Mouse (Mus musculus) embryonic facial prominence, embryonic 12.5 days (tissue): ENCODE results near the gene Plb1. TPM values are rescaled to one million over a fixed set of nuclear protein-coding genes. Genes with fewer than 3 reads are reported as not detected.

Experiments
- ATAC-seq: fragments of 200-750 bp; cut with Nextera tagmentation; 2 replicates; pipeline ENCODE4 v1.8.0; 2017; ENCODE audit not compliant: insufficient number of reproducible peaks, insufficient read depth, low FRiP score, low TSS enrichment
- H3K27ac ChIP-seq: fragments of 300-500 bp; sonication (generic); 2 replicates; pipeline ENCODE4 v1.5.1; 2016; ENCODE audit warnings: mild to moderate bottlenecking
- H3K27me3 ChIP-seq: fragments of 300-500 bp; sonication (generic); 2 replicates; pipeline ENCODE4 v1.6.1; 2016; ENCODE audit warnings: mild to moderate bottlenecking, moderate library complexity
- H3K36me3 ChIP-seq: fragments of 300-500 bp; sonication (generic); 2 replicates; pipeline ENCODE4 v1.6.1; 2016; ENCODE audit warnings: mild to moderate bottlenecking
- H3K4me1 ChIP-seq: fragments of 300-500 bp; sonication (generic); 2 replicates; pipeline ENCODE4 v1.6.1; 2016
- H3K4me2 ChIP-seq: fragments of 300-500 bp; sonication (generic); replicated peaks from 2 replicates; pipeline ENCODE4 v1.6.1; 2016; ENCODE audit warnings: mild to moderate bottlenecking, moderate library complexity
- H3K4me3 ChIP-seq: fragments of 300-500 bp; sonication (generic); 2 replicates; pipeline ENCODE4 v1.5.1; 2016; ENCODE audit warnings: mild to moderate bottlenecking
- H3K9ac ChIP-seq: fragments of 300-500 bp; sonication (generic); 2 replicates; pipeline ENCODE4 v1.6.1; 2016; ENCODE audit warnings: mild to moderate bottlenecking, moderate library complexity
- H3K9me3 ChIP-seq: fragments of 300-500 bp; sonication (generic); 2 replicates; pipeline ENCODE4 v1.6.1; 2016; ENCODE audit warnings: mild to moderate bottlenecking, moderate library complexity
- WGBS: fragments of 180-500 bp; shearing (Covaris S2); methylation state at CpG from one replicate; pipeline ENCODE4 v1.1.7; 2016; 5-methylcytosine and 5-hydroxymethylcytosine counted together
- polyA plus RNA-seq: library from polyadenylated mRNA; unstranded; fragments of >200 nt; fragmentation: Nextera tagmentation; extraction: Ambion mirVana; gene quantifications from 2 replicates; pipeline ENCODE4 v1.2.1, GENCODE M21; 2016

Plb1 gene
- polyA plus RNA-seq, 1 experiment from 2014 or later = 0.22 TPM

DNA sequence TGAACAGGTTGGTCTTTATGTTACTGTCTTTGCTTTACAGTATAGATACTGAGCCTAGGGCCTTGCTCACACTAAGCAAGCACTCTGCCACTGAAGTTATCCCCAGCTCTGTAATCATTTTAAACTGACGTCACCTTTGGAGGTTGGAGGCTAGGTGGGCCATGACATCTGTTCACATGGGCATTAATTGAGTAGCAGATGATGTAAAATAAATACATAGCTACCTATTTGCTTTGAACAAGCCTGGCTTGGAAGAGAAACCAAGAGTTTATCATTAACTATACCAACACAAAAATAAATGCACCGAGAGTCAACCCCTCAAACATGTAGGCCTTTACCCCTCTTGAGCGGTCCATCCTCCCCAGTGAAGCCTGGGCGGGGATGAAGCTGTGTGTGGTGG is 76.1 kb downstream of the Plb1 start:
- Histone ChIP-seq H3K27me3 (no peaks in the 10 kb centered on the region), H3K9ac (no peak overlapping the region), H3K9me3 (no peaks in the 10 kb centered on the region), H3K4me2 (no peak overlapping the region), H3K27ac (no peak overlapping the region), H3K4me3 (no peak overlapping the region), H3K4me1 (0 out of 2 replicates have a peak, but pooled peaks cover 3% of the 10 kb centered on the region), H3K36me3 (no peaks in the 10 kb centered on the region)
- no peak for ATAC-seq
- WGBS = 86% methylated on average over 4 of the region's 4 CpGs

DNA sequence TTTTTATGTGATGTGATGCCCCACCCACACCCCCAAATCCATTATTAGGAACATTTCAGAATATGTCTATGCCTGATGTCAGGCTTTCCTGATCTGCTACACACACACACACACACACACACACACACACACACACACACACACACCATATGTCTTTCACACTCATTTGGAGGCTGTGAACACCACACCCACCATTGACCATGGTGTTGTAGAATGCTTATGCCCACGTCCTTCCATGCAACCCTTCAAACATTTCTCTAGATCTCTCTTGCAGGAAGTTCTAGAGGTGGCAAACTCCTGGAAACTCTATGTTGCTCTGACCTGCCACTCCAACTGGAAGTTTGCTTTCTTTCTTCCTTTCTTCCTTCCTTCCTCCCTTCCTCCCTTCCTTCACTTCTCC is 77.2 kb downstream of the Plb1 start:
- Histone ChIP-seq H3K27me3 (no peaks in the 10 kb centered on the region), H3K4me3 (no peak overlapping the region), H3K36me3 (no peaks in the 10 kb centered on the region), H3K4me2 (no peak overlapping the region), H3K27ac (no peak overlapping the region), H3K4me1 (0 out of 2 replicates have a peak, but pooled peaks cover 3% of the 10 kb centered on the region), H3K9ac (no peak overlapping the region), H3K9me3 (no peaks in the 10 kb centered on the region)
- WGBS = 78% methylated on average over 1 of the region's 1 CpGs
- no peak for ATAC-seq

DNA sequence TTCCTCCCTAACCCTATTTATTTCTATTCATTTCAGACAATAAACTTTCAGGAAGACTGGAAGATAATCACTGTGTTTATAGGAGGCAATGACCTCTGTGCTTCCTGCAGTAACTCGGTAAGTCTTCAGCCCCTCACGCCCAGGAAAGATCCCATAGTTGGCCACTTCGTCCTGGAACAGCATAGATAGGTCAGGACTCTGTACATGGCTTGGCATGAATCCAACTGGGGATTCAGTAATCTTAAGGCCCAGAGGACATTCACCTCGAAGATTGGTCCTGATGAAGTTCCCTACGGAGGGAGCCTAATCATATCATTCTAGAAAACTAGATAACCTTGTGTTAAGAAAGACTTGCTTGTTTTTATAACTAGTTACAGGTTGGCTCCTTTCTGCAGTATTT is 78.3 kb downstream of the Plb1 start:
- Histone ChIP-seq H3K9me3 (no peaks in the 10 kb centered on the region), H3K27me3 (no peaks in the 10 kb centered on the region), H3K4me2 (no peak overlapping the region), H3K9ac (no peak overlapping the region), H3K36me3 (no peaks in the 10 kb centered on the region), H3K4me1 (0 out of 2 replicates have a peak, but pooled peaks cover 3% of the 10 kb centered on the region), H3K27ac (no peak overlapping the region), H3K4me3 (no peak overlapping the region)
- no peak for ATAC-seq
- WGBS = 83% methylated on average over 5 of the region's 5 CpGs

DNA sequence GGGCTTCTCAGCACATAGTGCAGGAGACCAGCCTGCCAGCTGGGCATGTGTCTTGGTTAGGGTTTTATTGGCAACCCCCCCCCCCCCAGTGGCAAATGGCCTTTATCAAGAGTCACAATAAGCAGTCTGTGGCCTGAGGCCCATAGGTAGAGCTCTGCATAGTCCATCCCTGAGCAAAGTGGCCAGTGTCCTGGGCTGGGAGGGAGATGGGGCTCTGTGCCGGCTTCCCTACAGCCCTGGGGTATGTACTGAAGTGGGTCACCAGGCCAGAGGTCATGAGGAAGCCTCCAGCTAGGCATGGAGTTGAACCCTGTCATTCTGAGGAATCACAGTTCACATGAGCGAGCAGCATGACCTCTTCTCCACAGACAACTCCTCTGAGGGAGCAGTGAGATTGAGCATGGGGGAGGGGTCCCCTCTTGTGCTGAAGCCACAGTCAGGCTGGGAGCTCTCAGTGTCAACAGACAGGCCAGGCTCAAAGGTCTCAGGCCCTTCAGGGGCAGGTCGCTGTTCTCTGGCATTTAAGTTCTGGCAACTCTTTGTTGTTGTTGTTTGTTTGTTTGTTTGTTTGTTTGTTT is 79.2 kb downstream of the Plb1 start:
- H3K27me3 ChIP-seq = no peaks in the 10 kb centered on the region
- ATAC-seq = peak; percentile 52; the same call in 1 of the 2 replicates
- H3K36me3 ChIP-seq = no peaks in the 10 kb centered on the region
- no peak overlapping the region for H3K4me2 ChIP-seq
- 0 out of 2 replicates have a peak, but pooled peaks cover 3% of the 10 kb centered on the region for H3K4me1 ChIP-seq
- no peak overlapping the region for H3K4me3 ChIP-seq
- H3K9ac ChIP-seq = no peak overlapping the region
- H3K27ac ChIP-seq = no peak overlapping the region
- no peaks in the 10 kb centered on the region for H3K9me3 ChIP-seq
- 54% methylated on average over 3 of the region's 3 CpGs for WGBS

DNA sequence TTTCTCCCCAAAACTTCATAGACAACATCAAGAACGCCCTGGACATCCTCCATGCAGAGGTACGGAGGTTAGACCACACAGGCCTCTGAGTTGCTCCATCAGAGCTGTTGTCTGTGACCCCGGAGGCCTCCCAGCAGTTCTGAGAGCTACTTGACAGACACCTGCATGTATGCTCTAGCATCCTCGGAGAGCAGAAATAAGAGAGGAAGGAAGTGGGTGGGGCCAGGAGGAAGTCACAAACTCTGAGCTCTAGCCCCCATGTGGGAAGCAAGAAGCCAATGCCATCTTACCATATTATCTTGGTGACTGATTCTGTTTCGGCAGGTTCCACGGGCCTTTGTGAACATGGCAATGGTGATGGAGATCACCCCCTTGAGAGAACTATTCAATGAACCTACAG is 81.2 kb downstream of the Plb1 start:
- no peaks in the 10 kb centered on the region for H3K36me3 ChIP-seq
- ATAC-seq = no peak
- no peaks in the 10 kb centered on the region for H3K4me1 ChIP-seq
- H3K27ac ChIP-seq = no peak overlapping the region
- H3K4me3 ChIP-seq = no peak overlapping the region
- WGBS = 77% methylated on average over 6 of the region's 6 CpGs
- no peak overlapping the region for H3K4me2 ChIP-seq
- no peaks in the 10 kb centered on the region for H3K9me3 ChIP-seq
- H3K27me3 ChIP-seq = no peaks in the 10 kb centered on the region
- no peak overlapping the region for H3K9ac ChIP-seq

DNA sequence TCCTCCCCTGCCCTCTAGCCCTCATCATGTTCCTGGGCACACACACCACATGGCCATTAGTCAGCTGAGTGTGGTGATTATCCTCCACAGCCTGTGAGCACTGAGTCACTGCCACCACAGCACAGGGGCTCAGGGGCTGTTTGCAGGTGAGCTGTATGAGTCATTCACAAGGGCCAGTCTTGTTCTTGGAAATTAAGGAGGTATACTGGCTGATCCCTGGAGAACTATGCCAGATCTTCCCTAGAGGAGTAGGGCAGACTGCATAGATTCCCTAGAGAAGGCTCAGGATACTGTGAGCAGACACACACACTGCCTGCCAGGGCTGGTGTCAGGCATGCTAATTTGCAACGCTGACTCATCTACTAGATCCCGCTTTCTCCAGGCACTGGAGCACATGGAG is 82.2 kb downstream of the Plb1 start:
- Histone ChIP-seq H3K27ac (no peak overlapping the region), H3K4me1 (no peaks in the 10 kb centered on the region), H3K9ac (no peak overlapping the region), H3K36me3 (no peaks in the 10 kb centered on the region), H3K4me3 (no peak overlapping the region), H3K4me2 (no peak overlapping the region), H3K27me3 (no peaks in the 10 kb centered on the region), H3K9me3 (no peaks in the 10 kb centered on the region)
- no peak for ATAC-seq
- 54% methylated on average over 2 of the region's 2 CpGs for WGBS

DNA sequence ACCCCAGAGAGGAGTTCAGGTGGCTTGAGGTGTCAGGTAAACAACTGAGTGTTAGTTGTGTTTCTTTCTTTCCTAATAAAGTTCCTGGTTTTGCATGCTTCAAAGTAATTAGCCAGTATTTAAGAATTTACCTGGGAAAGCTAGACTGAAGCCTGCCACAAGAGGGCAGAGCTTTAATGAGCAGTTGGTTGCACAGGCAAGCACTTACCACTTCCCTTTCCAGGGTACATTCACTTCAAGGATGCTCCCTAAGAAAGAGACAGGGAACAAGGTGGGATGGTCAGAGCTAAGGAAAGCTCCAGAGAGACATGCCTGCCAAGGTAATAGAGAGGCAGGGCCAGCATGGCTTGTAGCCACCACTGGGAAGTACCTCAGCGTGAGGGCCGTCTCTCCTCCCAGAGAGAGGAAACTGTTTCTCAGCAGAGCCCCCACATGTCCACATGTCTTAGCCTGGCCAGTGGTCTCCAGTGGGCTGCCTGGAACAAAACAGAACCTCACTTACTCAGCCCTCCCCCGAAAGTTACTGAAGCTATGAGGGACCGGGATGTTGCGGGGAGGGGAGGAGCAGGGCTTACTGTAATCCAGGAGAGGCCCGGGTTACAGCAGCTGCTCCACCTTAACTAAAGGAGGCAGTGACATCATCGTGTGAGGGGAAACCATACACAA is 89.8 kb downstream of the Plb1 start:
- H3K27ac ChIP-seq = no peak overlapping the region
- no peaks in the 10 kb centered on the region for H3K36me3 ChIP-seq
- 44% methylated on average over 7 of the region's 7 CpGs for WGBS
- H3K4me3 ChIP-seq = no peak overlapping the region
- peaks cover 5% of the 10 kb centered on the region for H3K4me1 ChIP-seq
- no peaks in the 10 kb centered on the region for H3K27me3 ChIP-seq
- H3K9me3 ChIP-seq = no peaks in the 10 kb centered on the region
- 0 out of 2 replicates have a peak, but pooled peaks have one; percentile 28 for ATAC-seq
- H3K4me2 ChIP-seq = no peak overlapping the region
- H3K9ac ChIP-seq = no peak overlapping the region

DNA sequence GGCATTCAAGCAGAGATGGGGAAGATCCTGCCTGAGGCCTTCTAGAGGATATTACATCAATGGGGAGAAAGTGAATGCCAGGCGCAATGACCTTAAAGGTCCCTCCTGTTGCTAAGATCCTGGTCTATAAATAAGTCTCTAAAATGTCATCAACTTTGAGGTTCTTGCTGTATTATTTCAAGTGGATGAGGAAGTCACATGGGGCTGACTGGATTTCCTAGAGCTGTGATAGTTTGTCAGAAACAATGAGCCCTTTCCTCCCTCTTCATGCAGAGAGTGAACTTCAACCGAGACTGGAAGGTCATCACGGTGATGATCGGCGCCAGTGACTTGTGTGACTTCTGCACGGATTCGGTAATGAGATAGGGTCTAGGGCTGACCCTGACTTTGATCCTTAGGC is 95.6 kb downstream of the Plb1 start:
- H3K27ac ChIP-seq = no peak overlapping the region
- WGBS = 80% methylated on average over 7 of the region's 7 CpGs
- no peaks in the 10 kb centered on the region for H3K9me3 ChIP-seq
- H3K36me3 ChIP-seq = no peaks in the 10 kb centered on the region
- ATAC-seq = no peak
- no peaks in the 10 kb centered on the region for H3K4me1 ChIP-seq
- H3K27me3 ChIP-seq = no peaks in the 10 kb centered on the region
- H3K9ac ChIP-seq = no peak overlapping the region
- no peak overlapping the region for H3K4me3 ChIP-seq
- no peak overlapping the region for H3K4me2 ChIP-seq

DNA sequence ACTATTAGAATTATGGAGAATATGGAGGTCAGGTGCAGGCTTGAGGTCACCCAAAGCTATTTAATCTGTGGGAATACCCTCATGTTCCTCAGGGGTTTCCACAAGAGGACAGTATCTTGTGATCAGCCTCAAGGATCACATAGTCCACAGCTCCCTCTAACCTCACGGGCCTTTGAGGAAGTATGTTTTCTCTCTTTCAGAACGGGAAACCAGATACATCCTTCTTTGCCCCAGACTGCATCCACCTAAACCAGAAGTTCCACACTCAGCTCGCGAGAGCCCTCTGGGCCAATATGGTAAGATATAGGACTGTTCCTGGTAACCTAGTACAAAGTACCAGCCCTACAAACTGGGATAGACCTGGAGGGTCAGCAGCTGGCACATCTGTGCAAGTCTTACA is 100.1 kb downstream of the Plb1 start:
- H3K36me3 ChIP-seq = no peaks in the 10 kb centered on the region
- no peaks in the 10 kb centered on the region for H3K27me3 ChIP-seq
- H3K4me2 ChIP-seq = no peak overlapping the region
- no peak overlapping the region for H3K27ac ChIP-seq
- H3K9me3 ChIP-seq = no peaks in the 10 kb centered on the region
- no peak for ATAC-seq
- peaks cover 14% of the 10 kb centered on the region for H3K4me1 ChIP-seq
- WGBS = 77% methylated on average over 4 of the region's 4 CpGs
- no peak overlapping the region for H3K4me3 ChIP-seq
- H3K9ac ChIP-seq = no peak overlapping the region

DNA sequence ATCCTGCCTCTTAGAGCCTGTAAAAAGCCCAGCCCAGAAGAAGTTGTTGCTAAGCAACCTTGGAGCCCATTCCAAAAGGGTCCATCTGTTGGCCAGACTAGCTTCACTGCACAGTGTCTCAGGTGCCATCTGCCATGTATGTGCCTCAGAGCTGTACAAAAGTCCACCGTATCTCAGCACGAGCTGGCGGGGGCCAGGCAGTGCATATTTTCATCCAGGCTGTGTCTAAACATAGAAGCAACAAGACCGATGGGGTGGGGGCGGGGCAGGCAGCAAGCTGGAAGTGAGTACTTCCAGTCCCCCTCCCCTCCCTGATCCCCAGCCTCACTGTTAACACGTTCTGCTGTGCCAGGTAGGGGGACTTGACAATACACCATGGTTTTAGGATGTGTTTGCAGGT is 102.7 kb downstream of the Plb1 start:
- no peak for ATAC-seq

DNA sequence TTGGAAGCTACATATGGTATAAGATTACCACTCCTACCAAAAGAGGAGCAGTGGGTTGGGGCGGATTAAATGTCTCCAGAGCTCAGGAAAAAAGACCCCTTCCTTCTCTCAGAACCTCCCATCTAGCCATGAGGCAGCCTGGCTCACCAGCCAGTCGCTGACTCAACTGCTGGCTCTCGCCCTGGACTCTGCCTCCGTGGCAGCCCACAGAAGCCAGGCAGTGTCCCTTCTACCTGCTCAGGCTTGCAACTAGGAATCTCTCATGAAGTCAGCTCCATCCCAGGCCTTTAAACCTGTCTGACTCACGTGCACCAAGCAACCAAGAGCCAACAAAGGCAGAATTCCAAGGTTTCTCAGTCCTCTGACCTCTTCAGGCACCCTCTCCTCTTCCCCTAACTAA is 103.6 kb downstream of the Plb1 start:
- H3K9ac ChIP-seq = no peak overlapping the region
- H3K9me3 ChIP-seq = no peaks in the 10 kb centered on the region
- no peaks in the 10 kb centered on the region for H3K27me3 ChIP-seq
- WGBS = 58% methylated on average over 5 of the region's 5 CpGs
- no peak overlapping the region for H3K4me2 ChIP-seq
- no peak for ATAC-seq
- peaks cover 14% of the 10 kb centered on the region for H3K4me1 ChIP-seq
- H3K4me3 ChIP-seq = no peak overlapping the region
- no peak overlapping the region for H3K27ac ChIP-seq
- H3K36me3 ChIP-seq = no peaks in the 10 kb centered on the region

More for the DNA sequence above, 102.7 kb downstream of the Plb1 start:
- Histone ChIP-seq H3K4me1 (peaks cover 14% of the 10 kb centered on the region), H3K36me3 (no peaks in the 10 kb centered on the region), H3K9me3 (no peaks in the 10 kb centered on the region), H3K27ac (no peak overlapping the region), H3K4me3 (no peak overlapping the region), H3K9ac (no peak overlapping the region), H3K4me2 (no peak overlapping the region), H3K27me3 (no peaks in the 10 kb centered on the region)
- WGBS = 39% methylated on average over 6 of the region's 6 CpGs

DNA sequence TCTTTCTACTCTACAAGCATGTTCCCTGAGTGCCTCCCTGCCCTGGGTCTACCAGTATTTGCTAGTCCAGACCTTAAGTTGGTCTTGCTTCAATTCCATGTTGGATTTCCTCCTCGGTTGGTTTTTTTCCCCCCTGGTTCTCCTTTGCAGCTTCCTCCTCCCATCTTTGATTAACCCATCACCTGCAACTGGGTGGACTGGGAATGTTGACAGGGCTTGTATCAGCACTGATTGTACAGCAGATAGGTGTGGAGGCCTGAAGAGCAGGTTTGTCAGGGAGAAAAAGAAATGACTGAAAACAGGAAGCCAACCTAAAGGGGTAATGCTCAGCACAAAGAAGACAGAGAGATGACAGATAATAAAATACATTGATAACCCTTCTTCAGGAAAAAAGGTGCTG is 104.8 kb downstream of the Plb1 start:
- Histone ChIP-seq H3K27me3 (no peaks in the 10 kb centered on the region), H3K4me1 (peaks cover 14% of the 10 kb centered on the region), H3K36me3 (no peaks in the 10 kb centered on the region), H3K4me2 (no peak overlapping the region), H3K4me3 (no peak overlapping the region), H3K27ac (no peak overlapping the region), H3K9ac (no peak overlapping the region), H3K9me3 (no peaks in the 10 kb centered on the region)
- ATAC-seq = no peak
- 73% methylated on average over 1 of the region's 1 CpGs for WGBS
